Mouse (Mus musculus) thymus, postnatal 36 days (tissue): Measurements from ENCODE around the gene Erg.
A peak's percentile ranks its signal among the peaks of the same experiment; 100 is the strongest.

Experiments
- DNase-seq, 2 experiments: peaks; one replicate each; pipeline ENCODE4 v3.0.0; 2022; ENCODE audit warnings: mixed read lengths in 2 of 2

The Erg gene

GRCm38 (mm10) chr16:95475041-95475440 lies 111.4 kb downstream of the Erg start:
- no peak for DNase-seq

DNA sequence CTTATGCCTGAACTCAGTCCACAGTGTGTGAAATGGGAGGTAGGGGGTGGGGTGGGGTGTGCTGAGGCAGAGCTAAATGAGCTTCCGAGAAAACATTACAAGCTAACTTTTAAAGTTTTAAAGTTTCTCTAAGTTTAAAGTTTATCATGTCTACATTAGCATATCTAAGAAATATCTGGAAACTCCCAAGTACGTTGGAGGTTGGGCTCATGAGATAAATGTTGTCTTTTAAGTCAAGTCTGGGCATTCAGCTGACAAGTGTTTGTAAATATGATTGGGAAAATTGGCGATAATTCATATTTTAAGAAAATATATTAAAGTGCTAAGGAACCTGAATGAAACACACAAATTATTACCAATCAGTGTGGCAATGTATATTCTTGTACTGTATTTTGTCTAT lies 112.4 kb downstream of the Erg start:
- no peak for DNase-seq

- DNase-seq, result no peak
These were observed 113.6 kb downstream of the Erg start for GRCm38 (mm10) chr16:95472771-95473170.

GRCm38 (mm10) chr16:95469262-95470139 lies 116.9 kb downstream of the Erg start:
- no peak for DNase-seq

- DNase-seq, result no peak
These were observed 118.5 kb downstream of the Erg start for GRCm38 (mm10) chr16:95467893-95468292.

- DNase-seq, result no peak
These were observed 119.8 kb downstream of the Erg start for GRCm38 (mm10) chr16:95466548-95466947.

- no peak for DNase-seq
These were observed 121.8 kb downstream of the Erg start for GRCm38 (mm10) chr16:95464609-95465008.

DNA sequence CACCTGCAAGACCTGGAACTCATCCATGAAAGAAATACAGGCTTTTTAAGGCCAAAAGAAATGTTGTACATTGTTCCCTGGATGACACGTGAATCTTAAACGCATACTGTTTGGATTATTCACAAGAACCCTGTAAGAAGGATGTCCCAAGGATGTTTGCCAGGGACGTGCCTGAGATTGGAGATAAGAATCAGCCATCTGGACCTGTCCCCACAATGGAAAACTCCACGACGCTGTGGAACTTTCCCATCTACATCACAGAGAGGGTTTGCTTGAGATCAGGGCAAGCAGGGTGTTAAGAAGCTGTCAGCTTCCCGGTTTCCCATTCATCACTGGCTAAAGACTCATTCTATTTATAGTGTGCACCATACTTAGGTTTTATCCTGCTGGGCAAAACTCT lies 122.6 kb downstream of the Erg start:
- DNase-seq, result no peak

DNA sequence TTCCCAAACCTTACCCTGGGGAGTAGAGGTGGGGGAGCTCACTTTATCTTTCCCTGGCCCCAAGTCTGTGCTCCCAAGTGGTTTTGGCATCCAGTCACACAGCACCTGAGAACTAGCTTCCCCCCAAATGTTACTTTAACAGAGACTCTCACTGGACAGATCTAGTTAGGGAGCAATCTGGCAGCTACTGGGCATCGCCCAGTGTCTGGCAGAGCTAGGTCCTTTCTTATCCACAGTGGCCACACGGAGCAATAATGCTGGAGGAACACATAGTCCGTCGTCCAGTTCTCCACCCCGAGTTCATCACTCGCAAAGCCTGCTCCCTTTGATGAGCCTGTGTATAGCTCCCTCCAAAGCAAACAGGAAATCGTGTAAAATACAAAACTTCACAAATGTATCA lies 124.5 kb downstream of the Erg start:
- no peak for DNase-seq

DNA sequence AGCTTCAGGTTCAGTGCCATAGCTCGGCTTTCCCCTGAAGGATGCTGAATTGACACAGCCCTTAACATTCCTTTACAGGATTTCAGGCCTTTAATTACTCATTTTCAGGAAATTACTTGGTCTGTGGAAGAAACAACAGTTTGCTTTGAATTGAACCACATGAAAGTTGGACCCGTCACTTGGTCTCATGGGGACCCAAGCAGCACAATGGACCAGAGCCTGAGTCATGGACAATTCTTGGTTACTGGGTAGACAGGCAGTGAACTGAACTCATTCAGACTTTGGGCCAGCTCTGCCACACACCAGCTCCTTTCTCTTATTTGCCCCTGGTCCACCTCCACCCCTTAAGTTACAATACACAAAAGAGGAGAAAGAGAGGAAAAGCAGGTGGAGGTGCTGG lies 126.1 kb downstream of the Erg start:
- DNase-seq, result no peak

GRCm38 (mm10) chr16:95459325-95459691 lies 127.1 kb downstream of the Erg start:
- DNase-seq, result no peak

- DNase-seq, result no peak
These were observed 127.6 kb downstream of the Erg start for GRCm38 (mm10) chr16:95458590-95459324.

GRCm38 (mm10) chr16:95457006-95457405 lies 129.4 kb downstream of the Erg start:
- DNase-seq, result no peak

DNA sequence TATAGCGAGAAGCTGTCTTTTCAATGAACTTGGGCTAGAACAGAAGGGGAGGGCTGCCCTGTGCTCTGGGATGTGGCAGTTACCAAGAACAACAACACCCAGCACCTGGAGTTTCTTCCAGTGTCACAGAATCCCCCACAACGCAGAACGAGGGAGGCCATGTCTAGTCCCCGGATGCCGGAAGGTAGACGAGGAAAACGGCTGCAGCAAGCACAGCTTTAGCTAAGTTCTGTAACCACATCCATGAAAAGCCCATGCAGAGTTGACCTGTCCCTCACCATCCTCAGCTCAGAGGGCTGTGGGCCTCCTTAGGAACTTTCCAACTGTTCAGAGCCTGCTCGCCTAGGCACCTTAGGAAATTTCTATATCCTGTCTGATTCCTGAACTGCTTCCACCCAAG lies 130.5 kb downstream of the Erg start:
- DNase-seq, result no peak

DNA sequence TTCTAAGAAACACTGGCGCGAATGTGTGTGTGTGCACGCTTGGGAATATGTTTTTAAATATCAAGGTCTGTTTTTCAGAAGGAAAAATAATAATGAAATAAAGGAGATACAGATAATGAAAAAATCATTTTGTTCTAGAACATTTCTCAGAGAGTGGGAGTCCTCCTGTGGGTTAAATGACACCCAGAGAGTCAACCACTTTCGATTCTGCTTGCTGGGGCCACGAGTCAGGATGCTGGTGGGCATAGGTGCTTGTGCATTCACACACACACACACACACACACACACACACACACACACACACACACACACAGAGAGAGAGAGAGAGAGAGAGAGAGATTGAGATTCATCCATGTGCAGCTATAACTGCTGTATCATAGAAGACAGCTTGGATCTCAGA lies 130.9 kb downstream of the Erg start:
- DNase-seq, result no peak

DNA sequence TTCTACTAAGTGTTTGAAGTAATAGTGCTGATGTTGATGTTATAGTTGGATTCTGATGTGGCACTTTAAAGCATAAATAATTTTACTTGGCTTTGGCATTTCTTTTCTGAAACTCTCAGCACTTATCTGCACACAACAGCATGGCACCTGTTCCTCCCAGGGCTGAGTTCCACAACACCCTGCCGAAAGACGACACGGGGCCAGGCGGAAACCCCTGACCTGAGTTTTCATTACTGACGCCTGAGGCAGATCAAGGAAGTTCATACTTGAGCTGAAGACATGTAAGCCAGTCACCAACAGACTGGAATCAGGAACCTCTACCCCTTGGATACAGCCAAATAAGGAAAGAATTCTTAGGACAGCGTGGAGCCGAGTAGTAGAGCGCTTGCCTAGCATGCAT lies 134.0 kb downstream of the Erg start:
- DNase-seq, result no peak

DNA sequence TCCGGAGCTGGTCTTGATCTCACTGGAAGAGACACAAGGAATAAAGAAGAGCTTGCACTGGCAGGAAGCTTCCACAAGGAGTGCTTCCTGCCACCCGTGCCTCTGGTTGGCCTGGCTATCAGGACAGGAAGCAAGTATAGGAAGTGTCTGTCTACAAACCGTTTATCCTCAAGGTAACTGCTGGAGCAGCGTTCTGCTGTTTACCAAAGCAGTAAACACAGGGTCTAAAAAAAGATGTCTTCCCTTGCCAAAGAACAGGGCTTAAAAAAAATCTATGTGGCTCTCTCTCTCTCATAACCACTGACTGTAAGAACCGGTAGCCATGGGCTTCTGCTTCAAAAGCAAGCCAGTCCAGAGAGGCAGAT lies 137.1 kb downstream of the Erg start:
- DNase-seq, result peak in 1 of 2 experiments; percentile 31

GRCm38 (mm10) chr16:95448643-95449360 lies 137.6 kb downstream of the Erg start:
- no peak for DNase-seq

DNA sequence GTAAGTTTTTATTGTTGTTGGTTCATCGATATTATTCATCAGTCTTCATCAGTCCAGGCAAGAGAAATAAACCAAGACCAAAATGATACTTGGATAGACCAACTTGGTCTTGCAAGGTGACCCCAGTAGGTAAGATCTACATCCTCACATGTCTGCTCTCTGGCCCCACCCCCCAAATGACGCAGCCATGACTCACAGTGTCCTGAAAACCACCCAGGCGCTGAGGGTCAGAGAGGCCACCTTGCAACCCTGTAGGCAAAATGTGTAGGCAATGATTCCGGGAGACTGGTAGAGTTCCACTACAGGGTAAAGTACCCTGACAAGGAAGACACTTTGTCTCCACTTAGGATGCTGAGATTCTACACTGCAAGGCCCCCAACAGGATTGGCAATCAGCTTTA lies 138.5 kb downstream of the Erg start:
- no peak for DNase-seq

DNA sequence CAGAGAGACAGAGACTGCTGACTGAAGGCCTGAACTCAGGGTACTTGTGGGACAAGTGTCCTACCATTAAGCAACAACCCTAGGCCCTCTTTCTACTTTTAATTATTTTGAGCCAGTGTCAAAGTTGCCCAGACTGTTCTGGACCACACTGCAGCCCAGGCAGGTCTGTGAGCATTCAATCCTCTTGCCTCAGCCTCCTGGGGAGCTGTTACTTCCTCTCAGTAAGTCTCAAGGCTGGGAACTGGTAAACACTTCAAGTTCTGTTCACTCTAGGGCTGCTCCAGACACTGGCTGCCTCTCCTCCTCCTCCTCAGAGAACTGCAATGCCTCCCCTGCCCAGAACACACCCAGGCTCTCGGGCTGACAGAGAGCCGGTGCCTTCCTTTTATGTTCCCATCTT lies 140.0 kb downstream of the Erg start:
- no peak for DNase-seq

DNA sequence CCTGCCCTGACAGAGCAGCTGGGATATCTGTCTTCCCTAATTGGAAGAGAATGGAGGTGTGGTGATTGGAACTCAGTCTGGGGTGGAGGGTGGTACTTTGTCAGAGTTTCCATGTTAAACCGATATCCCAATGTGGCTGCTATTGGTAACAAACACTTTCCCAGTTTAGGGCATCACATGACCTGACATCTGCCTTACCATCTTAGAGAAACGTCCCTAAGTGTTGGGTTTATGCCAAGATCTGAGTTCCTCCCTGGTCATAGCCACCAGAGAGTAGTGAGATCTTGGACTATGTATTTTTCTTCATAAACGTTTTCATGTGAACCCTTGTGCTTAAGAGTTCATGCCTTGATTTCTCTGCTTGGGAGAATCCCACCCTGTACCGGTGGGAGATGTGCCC lies 144.4 kb downstream of the Erg start:
- no peak for DNase-seq

DNA sequence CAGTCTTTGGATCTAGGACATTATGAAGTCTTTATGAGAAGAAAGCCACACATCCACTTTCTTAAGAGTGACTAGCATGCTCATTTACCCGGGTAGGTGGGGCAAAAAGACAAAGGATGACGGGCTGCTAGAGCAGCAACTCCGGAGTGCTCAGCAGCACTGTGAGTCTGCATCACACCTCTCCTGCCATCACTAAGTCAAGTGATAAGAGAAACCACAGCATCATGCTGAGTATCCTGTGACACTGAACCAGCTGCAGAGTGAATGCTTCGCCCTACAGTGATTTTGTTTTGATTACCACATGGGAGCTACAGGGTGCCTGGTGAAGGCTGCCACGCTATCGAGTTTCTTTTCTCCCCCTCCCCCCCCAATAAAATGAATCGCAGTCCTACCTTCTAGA lies 145.2 kb downstream of the Erg start:
- DNase-seq, result no peak

DNA sequence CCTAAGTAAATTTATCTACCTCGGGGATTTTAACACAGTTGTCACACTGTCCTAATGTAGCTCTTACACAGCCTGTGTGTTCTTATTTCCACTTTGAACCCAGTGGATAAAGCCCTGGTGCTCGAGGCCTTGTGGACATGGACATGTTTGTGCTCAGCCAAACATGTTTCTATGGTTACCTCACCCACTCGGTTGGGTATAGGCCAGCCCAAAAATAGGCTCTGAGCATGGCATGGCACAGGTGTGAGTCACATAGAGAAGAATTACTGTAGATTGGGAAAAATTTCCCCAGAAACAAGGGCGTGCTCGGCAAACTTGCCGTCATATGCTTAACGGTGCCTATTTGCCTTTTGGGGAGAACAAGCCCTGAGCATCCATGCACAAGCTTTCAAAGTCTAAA lies 146.1 kb downstream of the Erg start:
- no peak for DNase-seq

- DNase-seq, result no peak
These were observed 146.6 kb downstream of the Erg start for GRCm38 (mm10) chr16:95439794-95440193.
